In the genomic region with DNA sequence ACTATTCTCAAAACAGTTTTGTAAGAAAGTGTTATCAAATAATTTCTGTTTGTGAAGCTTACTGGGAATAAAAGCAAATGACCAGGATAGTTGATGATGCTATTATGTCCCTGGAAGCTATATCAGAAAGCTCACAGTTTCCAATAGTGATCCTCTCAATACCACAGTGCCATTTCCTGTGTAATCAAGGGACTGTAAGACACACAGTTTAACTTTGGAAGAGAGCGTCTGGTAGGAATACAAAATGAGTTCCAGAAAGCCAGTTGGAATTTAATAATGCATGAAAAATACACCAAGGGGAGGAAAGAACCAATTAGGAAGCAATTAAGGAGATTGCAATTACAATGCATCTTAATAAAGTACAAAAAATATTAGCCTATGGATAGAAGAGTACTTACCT, we compare ENCODE assay signal across 26 mouse cellular contexts.
DNase-seq lines count a peak whose midpoint lies in the region; ATAC-seq and TF ChIP-seq lines count a peak whose summit lies in the region.
"Had no signal": no experiment of that assay in that cellular context is flagged by ENCODE, and none has a peak within 500 bp of the region (broad histone marks: within the 10 kb centered on the region; RNA-seq: fewer than 3 reads in every experiment).

No protein-coding gene starts in this region.

- no peak overlapping the region for H3K9ac ChIP-seq in hindbrain, embryonic 14.5 days
- H3K9ac ChIP-seq in hindbrain, embryonic 11.5 days (ENCODE audit: low read depth, low read length) = no peak overlapping the region
- H3K9ac ChIP-seq in midbrain, postnatal 0 days (replicated peaks; ENCODE audit: low read length, poor library complexity, severe bottlenecking) = no peak overlapping the region
- no peak overlapping the region for H3K9ac ChIP-seq in midbrain, embryonic 16.5 days (ENCODE audit: low read depth, low read length)
- H3K9ac ChIP-seq in neural tube, embryonic 15.5 days (replicated peaks) = no peak overlapping the region
- H3K9ac ChIP-seq: embryonic facial prominence, embryonic 12.5 days; forebrain, embryonic 12.5 days had no signal

- no peak overlapping the region for H3K4me3 ChIP-seq in hindbrain, embryonic 14.5 days (replicated peaks; ENCODE audit: low read length)
- no peak overlapping the region for H3K4me3 ChIP-seq in hindbrain, embryonic 11.5 days (ENCODE audit: low read depth, low read length)
- no peak overlapping the region for H3K4me3 ChIP-seq in midbrain, postnatal 0 days (ENCODE audit: low read depth, low read length)
- no peak overlapping the region for H3K4me3 ChIP-seq in midbrain, embryonic 16.5 days (ENCODE audit: low read depth, low read length)
- H3K4me3 ChIP-seq in neural tube, embryonic 15.5 days (replicated peaks) = no peak overlapping the region
- H3K4me3 ChIP-seq: embryonic facial prominence, embryonic 10.5 days; embryonic facial prominence, embryonic 12.5 days; erythroblast, embryonic 14.5 days; forebrain, embryonic 10.5 days; forebrain, embryonic 12.5 days had no signal

- no peaks in the 10 kb centered on the region for H3K27me3 ChIP-seq in hindbrain, embryonic 14.5 days (ENCODE audit: control insufficient read depth, insufficient read depth, low read length)
- H3K27me3 ChIP-seq in hindbrain, embryonic 11.5 days (ENCODE audit: control insufficient read depth, insufficient read depth, low read length) = no peaks in the 10 kb centered on the region
- no peaks in the 10 kb centered on the region for H3K27me3 ChIP-seq in midbrain, postnatal 0 days (ENCODE audit: insufficient read depth, low read length)
- no peaks in the 10 kb centered on the region for H3K27me3 ChIP-seq in midbrain, embryonic 16.5 days (ENCODE audit: control insufficient read depth, insufficient read depth, low read depth, low read length)
- no peaks in the 10 kb centered on the region for H3K27me3 ChIP-seq in neural tube, embryonic 15.5 days (replicated peaks)
- H3K27me3 ChIP-seq: CH12.LX; embryonic facial prominence, embryonic 12.5 days; forebrain, embryonic 12.5 days had no signal

- H3K27ac ChIP-seq in hindbrain, embryonic 14.5 days = no peak overlapping the region
- H3K27ac ChIP-seq in hindbrain, embryonic 11.5 days (ENCODE audit: low read depth, low read length) = no peak overlapping the region
- no peak overlapping the region for H3K27ac ChIP-seq in midbrain, postnatal 0 days (ENCODE audit: low read depth, low read length)
- no peak overlapping the region for H3K27ac ChIP-seq in midbrain, embryonic 16.5 days (ENCODE audit: low read length)
- H3K27ac ChIP-seq in neural tube, embryonic 15.5 days (replicated peaks) = no peak overlapping the region
- H3K27ac ChIP-seq: embryonic facial prominence, embryonic 10.5 days; embryonic facial prominence, embryonic 12.5 days; forebrain, embryonic 10.5 days; forebrain, embryonic 12.5 days had no signal

- peak; percentile 42 for DNase-seq in hindbrain, embryonic 14.5 days (ENCODE audit: low spot score)
- no peak for DNase-seq in hindbrain, embryonic 11.5 days (ENCODE audit: low spot score)
- peak; percentile 6 for DNase-seq in midbrain, postnatal 0 days (ENCODE audit: low spot score)
- DNase-seq in brain, adult 2 months (ENCODE audit: low read depth, low spot score) = peak; percentile 3
- DNase-seq: adrenal gland, adult 2 months; adrenal gland, postnatal 10 days; adrenal gland, postnatal 25 days; B cell, adult 2 months; cerebellum, adult 11-12 months; cerebellum, adult 2 months; cerebellum, adult 9-10 months; cerebellum, postnatal 10 days; cerebellum, postnatal 25 days had no signal

- H3K9me3 ChIP-seq in hindbrain, embryonic 14.5 days (ENCODE audit: control insufficient read depth, low read length) = no peaks in the 10 kb centered on the region
- H3K9me3 ChIP-seq in hindbrain, embryonic 11.5 days (ENCODE audit: control insufficient read depth, low read length) = no peaks in the 10 kb centered on the region
- no peaks in the 10 kb centered on the region for H3K9me3 ChIP-seq in midbrain, postnatal 0 days (ENCODE audit: low read length)
- H3K9me3 ChIP-seq in midbrain, embryonic 16.5 days (replicated peaks; ENCODE audit: control insufficient read depth, low read length, poor library complexity, severe bottlenecking) = no peaks in the 10 kb centered on the region
- no peaks in the 10 kb centered on the region for H3K9me3 ChIP-seq in neural tube, embryonic 15.5 days (replicated peaks)
- H3K9me3 ChIP-seq: embryonic facial prominence, embryonic 10.5 days; embryonic facial prominence, embryonic 12.5 days; forebrain, embryonic 10.5 days; forebrain, embryonic 12.5 days; G1E had no signal

- H3K36me3 ChIP-seq in hindbrain, embryonic 14.5 days (replicated peaks; ENCODE audit: control insufficient read depth, insufficient read depth) = no peaks in the 10 kb centered on the region
- no peaks in the 10 kb centered on the region for H3K36me3 ChIP-seq in hindbrain, embryonic 11.5 days (ENCODE audit: control insufficient read depth, insufficient read depth, low read length)
- H3K36me3 ChIP-seq in midbrain, postnatal 0 days (ENCODE audit: insufficient read depth, low read length) = no peaks in the 10 kb centered on the region
- no peaks in the 10 kb centered on the region for H3K36me3 ChIP-seq in midbrain, embryonic 16.5 days (ENCODE audit: control insufficient read depth, insufficient read depth, low read length)
- no peaks in the 10 kb centered on the region for H3K36me3 ChIP-seq in neural tube, embryonic 15.5 days
- H3K36me3 ChIP-seq: embryonic facial prominence, embryonic 10.5 days; embryonic facial prominence, embryonic 12.5 days; forebrain, embryonic 10.5 days; forebrain, embryonic 12.5 days; G1E had no signal

- no peak overlapping the region for H3K4me2 ChIP-seq in hindbrain, embryonic 14.5 days (replicated peaks)
- no peak overlapping the region for H3K4me2 ChIP-seq in hindbrain, embryonic 11.5 days (replicated peaks; ENCODE audit: low read depth, low read length)
- H3K4me2 ChIP-seq in midbrain, postnatal 0 days (ENCODE audit: low read depth, low read length, poor library complexity, severe bottlenecking) = no peak overlapping the region
- no peak overlapping the region for H3K4me2 ChIP-seq in midbrain, embryonic 16.5 days (ENCODE audit: low read length)
- H3K4me2 ChIP-seq in neural tube, embryonic 15.5 days = no peak overlapping the region
- H3K4me2 ChIP-seq: embryonic facial prominence, embryonic 12.5 days; forebrain, embryonic 12.5 days had no signal

- H3K4me1 ChIP-seq in hindbrain, embryonic 14.5 days (replicated peaks; ENCODE audit: control insufficient read depth, insufficient read depth, low read length) = no peaks in the 10 kb centered on the region
- H3K4me1 ChIP-seq in hindbrain, embryonic 11.5 days (replicated peaks; ENCODE audit: control insufficient read depth, insufficient read depth, low read length) = no peaks in the 10 kb centered on the region
- H3K4me1 ChIP-seq in midbrain, postnatal 0 days (ENCODE audit: insufficient read depth, low read length) = no peaks in the 10 kb centered on the region
- no peaks in the 10 kb centered on the region for H3K4me1 ChIP-seq in midbrain, embryonic 16.5 days (ENCODE audit: control insufficient read depth, insufficient read depth, low read length)
- H3K4me1 ChIP-seq in neural tube, embryonic 15.5 days = no peaks in the 10 kb centered on the region
- H3K4me1 ChIP-seq: embryonic facial prominence, embryonic 10.5 days; embryonic facial prominence, embryonic 12.5 days; forebrain, embryonic 10.5 days; forebrain, embryonic 12.5 days had no signal

- TF ChIP-seq CTCF in midbrain, postnatal 0 days (IDR thresholded peaks at IDR 0.05) = no peak

- ATAC-seq in hindbrain, embryonic 14.5 days (ENCODE audit: low FRiP score) = 0 out of 2 replicates have a peak, but pooled peaks have one; percentile 34
- ATAC-seq in hindbrain, embryonic 11.5 days (ENCODE audit: low FRiP score) = no peak
- ATAC-seq in midbrain, postnatal 0 days (ENCODE audit: low FRiP score) = no peak
- ATAC-seq in midbrain, embryonic 16.5 days = no peak
- ATAC-seq in neural tube, embryonic 15.5 days (ENCODE audit: low FRiP score) = peak; percentile 79
- ATAC-seq in erythroblast, adult 5-6 weeks (replicated peaks; ENCODE audit: low FRiP score, poor library complexity, severe bottlenecking) = no peak
- ATAC-seq: CD4-positive, CD25-positive, alpha-beta regulatory T cell, adult 4 months; forebrain, embryonic 14.5 days; forebrain, embryonic 16.5 days had no signal

- WGBS in hindbrain, embryonic 14.5 days = 44% methylated on average over 1 of the region's 1 CpGs
- WGBS in hindbrain, embryonic 11.5 days = 81% methylated on average over 1 of the region's 1 CpGs
- WGBS in midbrain, postnatal 0 days = 47% methylated on average over 1 of the region's 1 CpGs
- WGBS in midbrain, embryonic 16.5 days = 61% methylated on average over 1 of the region's 1 CpGs
- WGBS in neural tube, embryonic 15.5 days = 39% methylated on average over 1 of the region's 1 CpGs

Comparison
In these comparisons a context has a peak if more than half of its experiments do, and no peak if none do; other contexts are left out.
1. ATAC-seq: peak in hindbrain, embryonic 14.5 days (single experiment) and neural tube, embryonic 15.5 days (single experiment); none in hindbrain, embryonic 11.5 days (single experiment), midbrain, postnatal 0 days (single experiment), midbrain, embryonic 16.5 days (single experiment) and erythroblast, adult 5-6 weeks (single experiment).